Mouse (Mus musculus) layer of hippocampus, adult 18-20 months (tissue): Measurements from ENCODE around the gene Tsc22d4. TPM values are rescaled to one million over a fixed set of nuclear protein-coding genes. Genes with fewer than 3 reads are reported as not detected.

Source experiments
- DNase-seq, 2 experiments: peaks; one replicate each; pipeline ENCODE4 v3.0.0; 2022; ENCODE audit warnings: low spot score in 2 of 2
- total RNA-seq, 2 experiments: library from RNA; stranded (reverse); gene quantifications; 2 replicates each; pipeline ENCODE4 v1.2.3; 2021

Gene Tsc22d4
- total RNA-seq, 2 experiments from 2014 or later, result 164 to 187 TPM

DNA sequence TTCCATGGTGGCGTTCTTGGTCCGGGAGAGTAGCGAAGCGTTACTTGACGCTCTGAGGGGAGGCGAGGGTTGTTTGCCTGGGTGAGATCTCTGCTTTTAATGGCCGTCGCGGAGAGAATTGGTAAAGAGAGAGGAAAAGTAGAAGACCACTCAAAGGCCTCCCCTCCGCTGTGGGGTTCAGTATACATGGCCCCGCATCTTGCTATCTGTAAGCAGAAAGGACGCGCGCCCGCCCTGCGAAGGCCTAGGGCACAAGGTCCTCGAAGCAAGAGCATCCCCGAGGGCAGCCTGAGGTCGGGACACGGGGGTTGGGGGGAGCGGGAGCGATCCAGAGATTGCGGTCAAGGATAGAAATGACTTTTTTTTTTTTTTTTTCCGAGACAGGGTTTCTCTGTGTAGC lies 42.6 kb downstream of the Tsc22d4 start:
- DNase-seq, result no peak

DNA sequence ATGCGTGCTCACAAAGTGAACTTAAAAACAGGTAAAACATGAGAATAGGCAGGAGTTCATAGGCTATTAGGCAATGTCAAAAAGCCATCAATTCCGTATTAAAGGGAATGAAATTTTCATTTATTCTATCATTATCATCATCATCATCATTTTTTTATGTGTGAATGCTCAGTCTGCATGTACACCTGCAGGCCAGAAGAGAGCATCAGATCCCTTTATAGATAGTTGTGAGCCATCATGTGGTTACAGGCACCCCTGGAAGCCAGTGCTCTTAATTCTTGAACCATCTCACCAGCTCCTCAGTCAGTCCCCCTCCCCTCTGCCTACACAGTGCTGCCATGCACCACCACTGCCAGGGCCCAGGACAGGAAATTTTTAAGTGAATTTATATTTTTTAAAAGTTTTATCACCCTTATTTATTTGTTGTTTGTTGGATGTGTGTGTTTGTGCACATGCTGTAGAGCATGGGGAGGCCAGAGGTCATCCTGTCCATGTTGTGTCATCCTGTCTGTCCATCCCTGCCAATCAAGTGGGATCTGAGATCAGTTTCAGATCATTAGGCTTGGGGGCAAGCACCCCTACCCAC lies 43.5 kb downstream of the Tsc22d4 start:
- DNase-seq, result no peak

DNA sequence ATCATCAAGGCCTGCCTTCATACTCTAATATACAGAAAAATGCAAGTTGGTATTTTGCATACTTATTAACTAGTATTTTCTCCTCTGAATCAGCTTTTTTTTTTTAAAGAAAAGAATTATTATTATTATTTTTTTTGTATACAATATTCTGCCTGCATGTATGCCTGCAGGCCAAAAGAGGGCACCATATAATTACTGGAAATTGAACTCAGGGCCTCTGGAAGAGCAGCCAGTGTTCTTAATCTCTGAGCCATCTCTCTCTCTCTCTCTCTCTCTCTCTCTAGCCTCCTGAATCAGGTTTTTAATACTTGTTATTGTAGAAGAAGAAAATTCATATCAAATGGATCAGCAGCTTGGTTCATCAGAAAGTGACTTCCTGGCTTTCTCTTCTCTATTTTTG lies 46.0 kb downstream of the Tsc22d4 start:
- DNase-seq, result no peak

DNA sequence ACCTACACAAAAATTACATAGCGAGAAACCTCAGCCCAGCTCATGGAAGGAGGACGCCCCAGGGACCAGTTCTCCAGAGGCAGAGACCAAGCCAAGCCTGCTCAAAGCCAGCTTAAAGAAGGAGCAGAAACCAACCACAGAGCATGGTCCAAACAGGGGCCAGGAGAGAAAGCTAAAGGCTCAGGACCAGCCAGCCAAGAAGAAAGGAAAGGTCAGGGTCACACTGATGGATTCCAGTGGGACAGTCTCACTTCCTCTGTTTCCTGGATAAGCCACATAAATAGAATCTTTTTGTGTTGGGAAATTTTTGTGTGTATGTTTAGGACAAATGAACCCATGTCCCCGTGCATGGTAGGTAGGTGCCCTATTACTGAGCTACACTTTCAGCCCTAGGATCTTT lies 51.1 kb downstream of the Tsc22d4 start:
- no peak for DNase-seq

DNA sequence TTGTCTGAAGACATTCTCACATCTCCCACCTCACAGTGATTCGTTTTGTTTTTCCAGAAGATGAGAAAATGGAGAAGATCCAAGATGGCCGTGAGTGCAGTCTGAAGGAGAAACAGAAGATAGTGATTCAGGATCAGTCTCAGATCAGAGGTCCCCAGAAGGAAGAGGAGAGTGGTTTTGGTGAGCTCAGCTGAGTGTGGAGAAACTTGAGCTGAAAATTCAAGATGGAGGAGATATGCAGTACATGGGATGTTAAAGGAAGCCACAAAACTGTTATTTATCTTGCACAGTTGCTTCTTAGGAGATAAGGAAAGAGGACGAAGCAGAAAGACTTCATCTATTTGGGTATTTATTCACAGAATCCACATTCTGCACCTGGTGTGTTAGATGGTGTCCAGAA lies 55.4 kb downstream of the Tsc22d4 start:
- no peak for DNase-seq

DNA sequence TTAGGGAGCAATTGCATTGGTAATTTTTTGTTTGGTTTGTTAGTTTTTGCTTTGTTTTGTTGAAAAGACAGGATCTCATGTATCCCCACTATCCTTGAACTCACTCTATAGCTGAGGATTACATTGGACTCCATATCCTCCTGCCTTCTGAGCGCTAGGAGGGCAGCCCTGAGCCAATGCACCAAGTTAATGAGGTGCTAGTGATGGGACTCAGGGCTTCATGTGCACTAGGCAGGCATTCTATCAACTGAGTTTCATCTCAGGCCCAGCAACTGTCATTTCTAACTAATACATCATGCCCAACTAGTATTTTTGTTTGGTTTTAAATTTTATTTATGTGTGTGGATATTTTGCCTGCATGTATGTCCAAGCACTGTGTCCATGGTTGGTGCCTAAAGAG lies 60.6 kb downstream of the Tsc22d4 start:
- no peak for DNase-seq

DNA sequence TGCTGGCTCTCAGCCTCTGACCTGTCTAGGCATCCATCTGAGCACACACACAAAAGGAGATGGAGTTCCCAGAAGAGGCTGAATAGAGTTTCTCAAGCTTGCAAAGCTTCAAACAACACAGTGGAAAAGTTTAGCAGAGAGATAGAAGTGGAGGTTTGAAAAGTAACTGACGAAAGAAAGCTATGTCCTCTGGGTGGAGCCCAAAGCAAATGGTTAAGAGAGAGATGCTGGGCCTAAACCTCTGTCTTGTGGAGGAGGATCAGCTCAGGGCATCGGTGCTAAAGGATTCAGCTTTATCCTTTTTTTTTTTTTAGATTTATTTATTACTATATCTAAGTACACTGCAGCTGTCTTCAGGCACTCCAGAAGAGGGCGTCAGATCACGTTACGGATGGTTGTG lies 62.8 kb downstream of the Tsc22d4 start:
- no peak for DNase-seq

DNA sequence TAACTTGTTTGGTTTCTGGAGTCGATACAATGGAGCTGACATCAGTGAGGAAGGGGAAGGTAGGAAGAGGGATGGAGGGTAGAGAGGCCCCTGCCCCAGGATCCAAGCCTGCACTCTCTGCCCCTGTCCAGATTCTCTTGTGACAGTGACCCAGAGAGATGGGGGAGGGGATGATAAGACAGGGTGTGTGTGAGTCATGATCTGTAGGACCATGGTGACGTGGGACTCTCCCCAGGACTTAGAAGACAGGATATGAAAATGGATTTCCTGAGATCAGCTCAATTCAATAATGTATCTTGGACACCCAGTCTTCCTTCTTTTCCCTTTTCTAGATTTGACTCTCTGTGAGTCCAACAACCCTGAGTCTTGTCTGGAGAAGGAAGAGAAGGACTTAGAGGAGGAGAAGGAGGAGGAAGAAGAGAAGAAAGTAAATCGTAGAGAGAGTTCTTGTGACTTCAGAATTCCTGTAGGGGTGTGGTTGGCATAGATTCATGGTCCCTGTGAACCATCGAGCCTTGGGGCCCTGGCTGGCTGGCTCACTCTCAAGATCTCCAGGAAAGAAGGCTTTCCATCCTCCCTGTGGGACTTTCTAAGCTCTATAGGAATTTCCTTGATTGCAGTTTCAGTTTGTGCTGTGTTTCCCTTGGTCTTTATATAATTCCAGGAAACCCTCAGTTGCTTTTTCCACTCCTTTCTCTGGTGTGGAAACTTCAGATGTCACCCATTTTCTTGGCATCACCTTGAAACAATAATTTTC lies 72.1 kb downstream of the Tsc22d4 start:
- DNase-seq, result no peak

Other genes with a start within 250 kb of the Tsc22d4 start
- 10 to 100 TPM; 33.2 to 34.6 TPM for gene Pop7, start 243.2 kb upstream of the Tsc22d4 start, total RNA-seq
- 10 to 100 TPM; 64.1 to 65.4 TPM for gene Gigyf1, start 227.2 kb upstream of the Tsc22d4 start, total RNA-seq
- not detected for gene Epo, start 212.5 kb upstream of the Tsc22d4 start, total RNA-seq
- 100 to 1,000 TPM; 573 to 580 TPM for gene Gnb2, start 212.2 kb upstream of the Tsc22d4 start, total RNA-seq
- gene Actl6b, start 192.2 kb upstream of the Tsc22d4 start, total RNA-seq, result 100 to 1,000 TPM; 118 to 136 TPM
- 10 to 100 TPM; 14.6 to 15.2 TPM for gene Tfr2, start 175.9 kb upstream of the Tsc22d4 start, total RNA-seq
- gene Mospd3, start 144.7 kb upstream of the Tsc22d4 start, total RNA-seq, result 10 to 100 TPM; 20.9 to 25.2 TPM
- 1 to 10 TPM; 6.1 to 7.5 TPM for gene Pcolce, start 131.9 kb upstream of the Tsc22d4 start, total RNA-seq
- gene Fbxo24, start 116.7 kb upstream of the Tsc22d4 start, total RNA-seq, result under 1 TPM; 0.20 to 0.47 TPM
- gene Lrch4, start 116.6 kb upstream of the Tsc22d4 start, total RNA-seq, result 10 to 100 TPM; 18.9 to 24.2 TPM
- gene Gm20605, start 116.6 kb upstream of the Tsc22d4 start, total RNA-seq, result 10 to 100 TPM; 13.5 to 21.4 TPM
- 1 to 10 TPM; 8.2 to 9.5 TPM for gene Sap25, start 104.4 kb upstream of the Tsc22d4 start, total RNA-seq
- gene Irs3, start 100.0 kb upstream of the Tsc22d4 start, total RNA-seq, result under 1 TPM; 0.30 to 0.53 TPM
- gene Agfg2, start 61.0 kb upstream of the Tsc22d4 start, total RNA-seq, result 10 to 100 TPM; 72.6 to 73.5 TPM
- gene Nyap1, start 4.1 kb upstream of the Tsc22d4 start, total RNA-seq, result 10 to 100 TPM; 72.6 to 74.4 TPM
- gene Ppp1r35, start 33.1 kb downstream of the Tsc22d4 start, total RNA-seq, result 10 to 100 TPM; 23.1 to 26.4 TPM
- 10 to 100 TPM; 52.1 to 53.6 TPM for gene Mepce, start 41.9 kb downstream of the Tsc22d4 start, total RNA-seq
- gene Zcwpw1, start 42.1 kb downstream of the Tsc22d4 start, total RNA-seq, result 1 to 10 TPM; 6.1 TPM
- gene Pilra, start 90.6 kb downstream of the Tsc22d4 start, total RNA-seq, result 1 to 10 TPM in 1 of 2 experiments, under 1 TPM in 1; 0.56 to 1.3 TPM
- gene Pilrb1, start 112.4 kb downstream of the Tsc22d4 start, total RNA-seq, result not detected
- not detected for gene Pilrb2, start 126.1 kb downstream of the Tsc22d4 start, total RNA-seq
- gene Cyp3a13, start 175.9 kb downstream of the Tsc22d4 start, total RNA-seq, result under 1 TPM; 0.15 to 0.25 TPM
- 10 to 100 TPM; 21.4 to 22.4 TPM for gene Gjc3, start 217.4 kb downstream of the Tsc22d4 start, total RNA-seq
- not detected for gene Azgp1, start 235.8 kb downstream of the Tsc22d4 start, total RNA-seq